Mouse (Mus musculus) right cerebral cortex, postnatal 4 days (tissue): Measurements from ENCODE around the gene Cep63.

Source experiments
- DNase-seq: peaks from one replicate; pipeline ENCODE4 v3.0.0-alpha.2; 2022

Gene Cep63

DNA sequence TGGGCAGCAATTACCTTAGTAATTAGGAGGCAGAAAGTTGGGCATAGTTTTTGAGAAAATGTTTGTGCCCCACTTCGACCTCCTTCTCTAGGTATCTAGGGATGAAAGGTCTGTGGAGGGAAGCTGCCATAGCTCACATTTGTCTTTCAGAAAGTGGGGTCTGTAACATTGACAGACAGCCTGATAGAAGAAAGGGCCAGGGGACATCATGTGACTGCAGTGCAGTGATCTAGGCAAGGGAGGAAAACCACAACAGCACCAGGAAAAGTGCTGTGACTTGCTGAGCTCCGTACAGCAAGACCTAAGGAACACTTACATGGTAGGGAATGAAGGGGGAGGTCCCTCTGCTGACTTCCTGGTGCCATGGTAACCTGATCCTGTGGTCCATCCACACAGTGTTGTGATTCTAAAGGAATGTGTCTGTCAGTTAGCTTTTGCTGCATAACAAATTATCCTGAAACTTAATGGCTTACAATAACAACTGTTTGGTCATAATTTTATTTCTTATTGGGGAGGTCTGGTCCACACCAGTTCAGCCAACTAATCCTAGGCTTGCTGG lies 5.3 kb upstream of the Cep63 start:
- no peak for DNase-seq

DNA sequence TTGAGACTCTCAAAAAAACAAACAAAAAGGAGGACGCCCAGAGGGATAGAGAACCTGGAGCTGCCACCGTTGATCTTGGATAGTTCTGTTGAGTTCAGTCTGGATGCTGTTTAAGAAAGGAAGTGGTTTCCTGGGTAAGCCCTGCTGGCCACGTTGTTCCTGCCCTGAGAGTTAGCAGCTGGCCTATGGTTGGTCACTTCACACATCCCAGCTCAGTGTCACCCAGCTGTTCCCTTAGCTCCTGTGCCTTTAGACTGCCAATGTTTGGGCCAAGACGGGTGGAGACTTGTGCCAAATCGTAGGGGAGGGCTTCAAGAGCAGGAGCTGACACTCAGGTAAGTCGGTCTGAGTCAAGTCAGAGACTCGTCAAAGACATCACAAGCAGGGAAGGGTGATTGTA lies 2.7 kb upstream of the Cep63 start:
- no peak for DNase-seq

DNA sequence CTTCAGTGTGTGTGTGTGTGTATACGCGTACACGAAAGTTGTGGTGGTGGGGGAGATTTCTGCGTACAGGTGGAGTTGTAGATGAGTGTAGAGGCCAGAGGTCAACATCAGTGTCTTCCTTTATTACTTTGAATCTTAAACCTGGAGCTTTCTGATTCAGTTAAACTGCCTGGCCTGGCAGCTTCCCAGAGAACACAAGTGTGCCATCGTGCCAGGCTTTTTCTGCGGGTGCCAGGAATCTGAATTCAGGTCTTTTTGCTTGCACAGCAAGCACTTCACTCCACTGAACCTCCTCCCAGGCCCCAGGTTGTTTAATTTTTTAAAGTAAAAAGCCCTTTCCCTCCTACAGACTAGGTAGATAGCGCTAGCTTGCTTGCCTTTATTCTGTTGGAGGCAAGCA lies 1.1 kb upstream of the Cep63 start:
- no peak for DNase-seq

DNA sequence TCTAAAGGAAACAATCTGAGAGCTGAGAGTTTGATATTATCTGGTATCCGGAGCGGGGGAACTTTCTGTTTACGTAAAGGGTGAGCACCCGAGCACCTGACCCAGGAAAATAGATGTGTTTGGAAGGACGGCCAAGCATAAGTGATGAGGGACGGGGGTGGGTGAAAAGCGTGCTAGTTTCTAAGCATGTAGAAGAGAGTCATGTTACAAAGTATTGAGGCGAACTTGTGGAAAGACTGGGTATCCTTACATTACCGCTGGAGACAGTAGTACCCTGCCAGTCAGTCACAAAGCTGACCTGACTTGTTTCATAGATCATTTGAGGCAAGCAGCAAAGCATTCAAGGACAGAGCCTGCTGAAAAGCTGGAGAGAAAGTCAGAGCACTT lies 498 bp upstream of the Cep63 start:
- no peak for DNase-seq

DNA sequence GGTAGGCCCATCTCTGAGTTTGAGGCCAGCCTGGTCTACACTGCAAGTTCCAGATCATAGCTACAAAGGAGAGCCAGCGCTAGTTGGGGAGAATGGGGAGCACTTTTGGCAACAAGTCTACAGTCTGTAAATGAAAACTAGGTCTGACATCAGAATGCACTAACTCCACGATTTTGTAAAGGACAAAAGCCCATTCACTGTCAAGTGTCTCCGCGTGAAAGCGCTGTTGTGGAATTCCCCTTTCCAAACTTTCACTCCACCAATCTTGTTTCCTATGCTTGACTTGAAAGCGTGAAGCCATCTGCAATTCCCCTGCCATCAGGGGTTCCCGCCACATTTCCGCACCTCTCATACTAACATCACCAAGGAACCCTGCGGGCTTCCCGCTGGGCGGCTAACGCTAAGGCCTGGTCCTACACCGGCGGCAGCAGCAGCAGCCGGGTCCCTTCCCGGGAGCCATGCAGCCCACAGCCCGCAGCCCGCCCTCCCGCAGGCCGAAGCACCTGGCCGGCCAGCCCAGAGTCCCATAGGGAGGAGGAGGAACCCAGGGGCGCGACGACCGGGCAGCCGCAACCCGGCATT lies 842 bp downstream of the Cep63 start:
- DNase-seq = no peak

DNA sequence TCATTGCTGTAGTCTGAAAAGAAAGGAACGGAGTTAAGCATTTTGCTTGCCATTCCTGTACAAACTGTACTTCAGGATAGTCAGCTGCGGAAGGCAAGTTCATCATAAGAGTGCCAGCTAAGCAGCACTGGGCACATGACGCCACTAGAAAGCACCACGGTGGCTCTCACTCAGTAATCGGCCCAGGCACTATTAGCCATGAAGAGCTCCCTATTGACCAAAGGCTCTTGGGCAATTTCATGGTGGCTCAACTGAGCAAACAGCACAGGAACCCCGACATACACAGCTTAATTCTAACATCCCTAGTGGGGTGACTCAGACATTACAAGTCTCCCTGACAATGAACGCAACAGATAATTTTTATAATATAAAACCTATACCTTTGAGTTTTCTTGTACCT lies 2.8 kb downstream of the Cep63 start:
- no peak for DNase-seq

DNA sequence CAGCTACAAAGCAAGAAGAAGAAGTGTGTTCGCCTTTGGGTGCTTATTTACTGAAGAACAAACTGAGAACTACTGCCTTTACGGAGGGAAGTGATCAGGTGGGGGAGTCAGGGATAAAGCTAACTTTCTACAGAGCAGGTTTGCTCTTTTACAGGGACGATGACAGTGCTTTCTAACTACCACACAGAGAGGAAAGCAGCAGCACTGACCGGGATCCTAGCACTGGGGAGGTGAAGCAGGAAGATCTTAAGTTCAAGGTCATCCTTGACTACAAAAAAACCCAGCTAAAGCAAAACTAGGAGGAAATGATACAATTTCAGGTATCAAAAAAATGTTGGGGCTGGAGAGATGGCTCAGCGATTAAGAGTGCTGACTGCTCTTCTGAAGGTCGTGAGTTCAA lies 3.5 kb downstream of the Cep63 start:
- DNase-seq = no peak

DNA sequence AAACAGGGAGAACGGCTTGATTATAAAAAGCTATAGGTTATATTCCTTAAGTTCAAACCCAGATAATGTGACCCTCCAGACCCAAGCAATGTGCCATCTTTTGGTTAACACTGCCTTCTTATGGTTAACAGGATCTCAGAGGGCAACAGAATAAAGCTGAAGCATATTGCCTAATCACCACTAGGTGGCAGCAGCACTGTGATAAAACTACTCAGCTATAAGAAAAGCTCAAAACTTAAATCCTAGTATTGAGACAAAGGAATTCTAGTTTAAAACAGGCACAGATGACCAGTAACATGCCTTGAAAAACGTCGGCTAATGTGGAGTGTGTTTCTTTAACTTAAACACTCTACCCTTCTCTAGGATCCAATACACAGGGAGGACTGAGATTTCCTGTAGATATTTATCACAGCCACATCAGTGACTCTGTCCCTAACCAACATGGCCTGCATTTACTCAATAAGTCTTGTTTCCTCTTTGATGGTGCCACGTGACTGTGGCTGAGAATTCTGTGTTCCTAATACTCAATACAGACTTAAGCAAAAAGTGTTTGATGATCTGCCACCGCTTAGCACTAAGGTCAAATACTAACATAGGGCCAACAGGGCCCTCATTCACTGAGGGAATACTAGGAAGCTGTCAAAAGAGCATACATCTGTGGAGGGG lies 4.0 kb downstream of the Cep63 start:
- DNase-seq = peak; percentile 34

DNA sequence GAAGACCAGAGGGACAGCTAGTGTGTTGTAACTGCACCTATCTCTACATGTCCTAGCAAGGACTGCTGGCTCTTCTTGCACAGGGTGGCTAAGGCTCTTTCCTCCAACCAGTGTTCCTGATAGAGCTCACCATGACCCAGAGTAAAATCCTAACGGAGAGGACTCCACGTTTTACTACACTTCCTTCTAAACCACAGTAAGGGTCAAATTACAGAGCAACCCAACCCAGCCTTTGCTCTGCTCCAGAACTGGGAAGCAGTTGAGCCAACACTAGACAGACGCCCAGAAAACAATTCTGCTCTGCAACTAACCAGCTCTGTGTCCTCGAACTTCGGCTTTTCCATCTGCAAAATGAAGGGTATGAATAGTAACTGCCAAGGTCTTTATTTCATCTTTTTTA lies 4.9 kb downstream of the Cep63 start:
- no peak for DNase-seq

DNA sequence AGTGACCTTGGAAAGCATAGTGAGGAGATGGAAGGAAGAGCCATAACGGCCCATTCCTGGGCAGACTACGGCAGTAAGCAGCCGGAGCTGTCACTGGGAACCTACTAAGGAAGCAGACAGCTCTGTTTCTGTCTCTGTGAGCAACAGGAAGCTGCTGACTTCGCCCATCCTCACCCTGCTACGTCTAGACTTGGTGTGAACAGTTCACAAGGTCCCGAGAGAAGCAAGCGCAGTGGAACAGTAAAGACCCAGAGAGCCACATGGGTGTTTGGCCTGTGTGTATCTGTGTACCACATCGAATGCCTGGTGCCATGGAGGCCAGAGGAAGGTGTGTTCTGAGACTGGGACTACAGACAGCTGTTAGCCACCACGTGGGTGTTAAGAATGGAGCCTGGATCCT lies 10.1 kb downstream of the Cep63 start:
- no peak for DNase-seq

DNA sequence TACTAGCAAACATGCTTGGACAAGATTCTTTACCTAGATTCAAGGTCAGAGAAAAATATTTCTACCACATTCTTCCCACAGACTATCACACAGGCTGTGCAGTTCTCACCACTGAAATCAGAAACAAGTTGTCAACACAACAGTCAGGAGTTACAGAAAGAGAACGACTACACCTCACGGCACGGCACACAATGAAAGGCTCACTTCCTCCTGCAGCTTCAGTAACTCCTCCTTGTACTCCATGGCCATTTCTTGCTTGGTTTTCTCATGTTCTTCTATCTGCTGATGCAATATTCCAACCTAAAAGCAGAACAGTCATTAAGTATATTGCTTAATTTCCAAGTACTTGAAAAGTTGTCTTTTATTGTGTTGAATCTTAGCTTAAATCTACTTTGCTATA lies 11.3 kb downstream of the Cep63 start:
- no peak for DNase-seq

DNA sequence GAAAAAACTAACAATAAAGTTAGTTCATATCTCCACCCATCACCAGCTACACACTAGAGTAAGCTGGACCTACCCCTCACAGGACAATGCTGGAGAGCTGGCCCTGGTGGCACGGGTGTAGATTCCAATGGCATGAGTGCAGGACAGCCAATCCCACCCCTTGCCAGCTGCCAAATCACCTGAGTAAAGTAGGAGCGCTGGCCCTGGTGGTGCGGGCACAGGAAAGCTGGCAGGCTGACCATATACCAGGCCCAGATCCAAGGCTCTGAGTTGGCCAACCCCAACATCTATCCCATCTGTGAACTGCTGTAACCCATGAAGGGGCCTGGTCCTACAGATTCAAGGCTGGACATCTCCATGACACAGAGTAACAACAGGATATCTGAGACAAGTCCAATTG lies 17.1 kb downstream of the Cep63 start:
- no peak for DNase-seq

DNA sequence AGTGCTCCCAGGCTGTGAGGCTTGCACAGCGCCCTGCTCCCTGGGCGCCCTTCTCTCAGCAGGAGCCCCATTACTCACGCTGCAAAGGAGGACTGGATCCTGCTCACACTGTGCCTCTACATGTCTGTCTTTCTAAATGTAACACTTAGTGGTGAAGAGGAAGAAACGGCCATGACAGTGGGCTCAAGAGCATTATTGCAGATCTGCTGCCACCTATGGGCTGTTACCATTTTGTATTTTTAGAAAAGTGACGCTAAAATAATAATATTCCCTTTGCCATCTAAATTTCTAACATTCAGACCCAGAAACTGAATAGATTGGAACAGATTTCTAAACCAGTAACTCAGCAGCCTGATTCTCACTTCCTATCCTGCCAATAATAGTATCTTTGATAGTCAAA lies 18.9 kb downstream of the Cep63 start:
- no peak for DNase-seq

DNA sequence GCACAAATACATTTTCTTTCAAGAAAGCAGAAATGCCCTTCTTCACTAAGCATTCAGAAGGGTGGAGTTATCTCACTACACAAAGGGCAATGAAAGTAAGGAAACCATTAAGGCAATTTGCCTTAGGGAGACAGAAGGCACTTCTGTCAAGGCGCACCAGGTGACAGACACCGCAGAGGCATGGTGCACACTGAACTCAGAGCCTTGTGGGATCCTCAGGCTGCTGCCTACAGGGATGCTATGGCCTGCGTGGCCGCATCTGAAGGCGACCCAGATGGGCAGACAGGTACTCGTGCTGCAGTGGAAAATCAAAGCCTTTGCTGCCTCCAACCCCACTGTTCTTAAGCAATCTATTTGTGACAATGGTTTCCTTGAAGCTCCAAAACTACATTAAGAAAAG lies 21.2 kb downstream of the Cep63 start:
- no peak for DNase-seq

DNA sequence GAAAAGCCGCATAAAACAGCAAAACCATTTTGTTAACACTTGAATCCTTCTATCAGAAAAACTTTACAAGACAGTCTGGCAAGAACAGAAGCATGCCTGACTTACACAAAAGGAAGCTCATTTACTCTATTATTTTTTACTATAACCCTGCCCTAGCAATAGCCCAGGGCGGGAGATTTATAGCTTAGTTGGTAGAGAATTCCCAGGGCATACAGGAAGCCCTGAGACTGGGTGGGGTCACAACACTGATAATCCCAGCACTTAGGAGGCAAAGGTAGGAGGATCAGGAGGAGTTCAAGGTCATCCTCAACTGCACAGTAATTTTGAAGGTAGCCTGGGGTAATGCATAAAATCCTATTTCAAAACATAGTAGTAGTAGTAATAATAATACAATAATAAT lies 24.7 kb downstream of the Cep63 start:
- no peak for DNase-seq

DNA sequence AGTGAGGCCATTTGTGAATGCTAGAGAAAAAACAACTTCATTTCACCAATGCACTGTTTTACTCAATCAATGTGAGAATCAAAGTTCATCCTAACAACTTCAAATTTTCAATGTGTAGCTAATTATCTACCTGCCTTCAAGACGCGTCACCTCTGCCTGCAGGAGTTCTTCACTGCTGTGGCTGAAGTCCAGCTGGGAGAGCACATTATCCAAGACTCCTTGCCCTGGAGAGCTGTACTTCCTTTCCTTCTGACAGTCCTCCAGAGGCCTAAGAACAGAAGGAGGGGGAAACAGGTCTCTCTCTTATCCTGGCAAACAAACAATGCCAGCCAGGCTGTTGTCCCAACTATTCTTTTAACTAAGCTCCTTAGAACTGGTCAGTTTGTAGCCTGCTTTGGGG lies 25.1 kb downstream of the Cep63 start:
- DNase-seq = no peak

DNA sequence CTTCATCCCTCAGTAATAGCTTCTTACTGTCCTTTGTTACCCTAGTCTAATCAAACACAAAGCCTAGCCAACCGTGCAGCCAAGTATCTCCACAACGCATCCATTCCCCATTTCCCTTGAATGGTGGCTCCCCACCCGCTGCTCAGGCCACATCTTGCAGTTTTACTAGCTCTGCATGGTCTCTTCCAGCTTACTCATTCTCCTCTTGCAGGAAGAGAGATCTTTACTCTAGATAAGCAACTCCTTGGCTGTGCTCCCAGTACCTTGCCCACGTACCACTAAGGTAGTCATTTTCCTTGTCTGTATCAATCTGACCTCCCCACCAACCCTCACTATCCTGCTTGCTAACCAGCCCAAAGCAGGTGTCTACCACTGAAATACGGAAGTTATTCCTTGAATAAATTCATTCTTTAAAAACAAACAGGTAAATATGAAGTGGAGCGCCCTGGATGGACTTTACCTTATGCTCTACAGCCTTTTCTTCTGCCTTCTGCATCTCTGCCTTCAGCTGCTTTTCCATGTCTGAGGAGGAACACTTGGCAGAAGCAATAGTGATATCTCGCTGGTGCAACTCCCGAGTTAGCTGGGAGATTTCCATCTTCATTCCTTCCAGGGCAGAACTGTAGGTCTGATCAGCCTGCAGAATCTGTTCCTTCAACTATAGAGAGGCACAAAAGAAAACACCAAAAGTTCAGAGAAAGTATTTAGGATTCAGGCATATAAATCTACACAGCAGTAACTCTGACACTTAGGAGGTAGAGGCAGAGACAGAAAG lies 30.5 kb downstream of the Cep63 start:
- DNase-seq = no peak

DNA sequence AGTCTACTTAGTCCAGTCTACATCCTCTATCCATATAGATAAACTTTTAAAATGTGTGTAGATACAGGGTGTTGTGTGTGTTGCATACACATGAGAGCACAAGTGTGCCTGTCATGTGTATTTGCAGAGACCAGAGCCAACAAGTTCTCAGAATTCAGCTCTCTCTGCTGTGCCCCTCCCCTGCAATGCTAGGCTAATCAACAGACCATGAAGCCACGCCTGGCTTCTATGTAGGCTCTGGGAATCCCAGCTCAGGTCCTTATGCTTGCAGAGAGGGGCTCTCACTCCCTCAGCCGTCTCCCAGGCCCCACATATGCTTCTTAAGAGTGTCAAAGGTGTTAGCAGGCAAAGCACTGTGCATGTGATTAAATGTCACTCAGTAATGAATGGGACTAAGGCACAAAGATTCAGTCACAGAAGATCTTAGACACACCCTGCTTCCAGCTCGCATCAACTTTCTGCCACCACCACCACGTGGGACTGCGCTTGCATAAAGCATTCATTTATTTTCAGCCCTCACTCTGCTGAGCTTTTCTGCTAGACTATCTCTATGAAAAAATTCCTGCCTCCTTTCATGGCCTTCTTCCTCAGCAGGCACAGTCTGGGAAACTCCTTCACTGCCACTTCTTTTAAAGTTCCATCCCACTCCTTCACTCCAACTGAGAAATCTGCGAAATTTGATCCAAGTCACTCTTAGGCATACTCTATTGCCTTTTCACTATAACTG lies 31.5 kb downstream of the Cep63 start:
- DNase-seq = no peak

DNA sequence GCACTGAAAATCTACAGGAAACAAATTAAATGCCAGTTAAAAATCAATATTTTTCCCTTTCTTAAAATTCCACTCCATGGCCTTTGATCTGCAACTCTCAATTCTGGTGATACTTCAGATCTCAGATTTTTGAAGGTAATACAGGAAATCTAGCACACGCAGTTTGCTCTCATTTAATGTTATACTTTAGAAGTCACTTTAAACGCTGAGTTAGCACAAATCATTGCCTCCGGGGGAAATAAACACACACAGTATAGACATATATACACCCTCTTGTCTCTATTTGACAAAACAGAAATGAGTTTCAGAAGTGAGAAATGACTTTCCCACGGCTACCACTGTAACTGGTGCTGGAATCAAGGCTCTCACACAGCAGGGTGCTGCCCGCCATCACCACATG lies 39.0 kb downstream of the Cep63 start:
- DNase-seq = no peak

DNA sequence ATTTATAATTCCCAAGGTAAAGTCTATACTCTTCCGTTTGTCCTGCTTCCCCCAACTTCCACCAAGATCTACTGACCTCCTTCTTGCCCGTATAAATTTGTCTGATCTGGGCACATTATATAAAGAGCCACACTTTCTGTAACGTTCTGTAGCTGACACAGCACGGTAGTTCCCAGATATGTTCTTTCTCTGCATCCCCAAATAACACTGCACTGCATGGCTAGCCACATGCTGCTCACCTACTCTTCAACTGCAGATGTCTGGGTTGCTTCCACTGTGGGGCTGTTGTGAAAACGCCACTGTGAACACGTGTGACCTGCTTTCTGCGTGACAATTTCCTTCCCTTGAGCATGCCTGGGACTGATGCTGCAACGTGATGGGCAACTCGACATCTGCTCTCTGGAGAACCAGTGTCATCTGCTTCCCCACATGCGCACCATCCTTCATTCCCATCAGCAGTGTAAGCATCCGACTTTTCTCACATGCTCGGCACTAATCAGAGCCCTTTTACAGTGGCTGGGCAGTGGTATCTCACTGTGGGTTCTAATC lies 44.3 kb downstream of the Cep63 start:
- no peak for DNase-seq

DNA sequence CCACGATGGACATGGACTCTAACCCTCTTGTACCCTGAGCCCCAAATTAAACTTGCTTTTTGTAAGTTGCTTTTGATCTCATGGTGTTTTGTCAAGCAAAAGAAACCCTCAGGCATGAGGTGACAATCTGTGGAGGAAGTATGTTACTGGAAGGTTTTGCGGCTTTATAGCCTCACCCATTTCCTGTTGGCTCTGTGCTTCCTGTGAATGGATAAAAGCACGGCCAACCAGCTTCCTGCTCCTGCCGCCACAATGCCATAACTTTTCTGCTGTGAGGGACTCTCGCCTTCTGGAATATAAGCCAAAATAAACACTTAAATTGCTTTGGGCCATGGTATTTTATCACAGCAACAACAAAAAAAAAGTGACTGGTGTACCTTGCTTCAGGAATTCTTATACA lies 48.9 kb downstream of the Cep63 start:
- DNase-seq = no peak

DNA sequence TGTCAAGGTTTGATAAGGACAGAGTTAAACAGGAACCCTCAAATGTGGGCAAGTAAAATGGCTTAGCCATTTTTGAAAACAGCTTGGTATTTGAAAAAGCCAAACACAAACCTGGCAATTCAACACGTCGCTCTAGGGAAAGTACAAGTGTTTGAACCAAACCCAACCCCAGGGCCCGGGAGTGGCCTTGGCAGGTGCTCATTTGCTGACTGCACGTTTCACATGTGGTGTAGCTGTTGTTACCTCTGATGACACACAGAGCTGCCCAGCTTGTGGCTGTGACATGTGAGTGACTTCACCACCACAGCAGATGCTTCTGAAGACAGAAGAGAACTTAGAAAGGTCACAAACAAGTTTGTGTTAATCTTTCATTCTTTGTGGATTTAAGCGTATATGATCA lies 53.4 kb downstream of the Cep63 start:
- DNase-seq = no peak

DNA sequence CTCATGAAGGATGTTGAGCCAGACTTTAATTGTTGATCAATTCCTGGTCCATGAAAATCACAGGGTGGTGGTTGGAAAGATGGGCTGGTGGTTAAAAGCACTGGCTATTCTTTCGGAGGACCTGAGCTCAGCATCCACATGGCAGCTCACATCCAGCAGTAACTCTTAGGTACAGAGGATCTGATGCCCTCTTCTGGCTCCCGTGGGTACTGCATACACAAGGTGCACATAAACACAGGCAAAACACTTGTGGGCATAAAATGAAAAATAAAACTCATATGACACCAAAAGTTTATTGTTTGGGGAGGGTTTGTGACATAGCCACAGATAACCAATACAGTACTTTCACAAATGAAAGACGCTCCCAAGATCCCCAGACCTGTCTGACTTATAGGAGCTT lies 67.9 kb downstream of the Cep63 start:
- DNase-seq = no peak
